Mouse (Mus musculus): ENCODE measurements at regions not wholly inside any gene's neighbourhood (a gene's known extent, or its start where the extent isn't known, plus 50 kb on each side); places are given as distances from the start of the nearest gene placed in this dataset.

GRCm38 (mm10) chr2:80878437-80878836, 261.4 kb downstream of the Nup35 start:
- Histone ChIP-seq H3K27ac (replicated peaks; ENCODE audit: low read depth, low read length) (no peak overlapping the region), H3K4me2 (replicated peaks; ENCODE audit: low read depth, low read length, severe bottlenecking) (no peak overlapping the region), H3K27me3 (ENCODE audit: control insufficient read depth, insufficient read depth, low read length) (no peaks in the 10 kb centered on the region), H3K36me3 (ENCODE audit: control insufficient read depth, insufficient read depth, low read length) (no peaks in the 10 kb centered on the region), H3K9ac (ENCODE audit: low read depth, low read length, severe bottlenecking) (no peak overlapping the region), H3K4me3 (replicated peaks; ENCODE audit: low read length) (no peak overlapping the region), H3K9me3 (ENCODE audit: control insufficient read depth, low read length) (no peaks in the 10 kb centered on the region), H3K4me1 (ENCODE audit: control insufficient read depth, insufficient read depth, low read length) (no peaks in the 10 kb centered on the region)
- ATAC-seq (ENCODE audit: low FRiP score, low read depth) (no peak), DNase-seq (ENCODE audit: low spot score) (no peak)
- no peak for TF ChIP-seq POLR2A (IDR thresholded peaks at IDR 0.05; ENCODE audit: borderline replicate concordance, extremely low read depth, insufficient read depth, insufficient read length)
- WGBS = 96% methylated on average over 2 of the region's 2 CpGs

- Histone ChIP-seq H3K9me3 (ENCODE audit: control insufficient read depth, low read length) (no peaks in the 10 kb centered on the region), H3K36me3 (ENCODE audit: control insufficient read depth, insufficient read depth, low read length) (no peaks in the 10 kb centered on the region), H3K9ac (ENCODE audit: low read depth, low read length, severe bottlenecking) (no peak overlapping the region), H3K27me3 (ENCODE audit: control insufficient read depth, insufficient read depth, low read length) (no peaks in the 10 kb centered on the region), H3K4me2 (replicated peaks; ENCODE audit: low read depth, low read length, severe bottlenecking) (no peak overlapping the region), H3K4me1 (ENCODE audit: control insufficient read depth, insufficient read depth, low read length) (no peaks in the 10 kb centered on the region), H3K27ac (replicated peaks; ENCODE audit: low read depth, low read length) (no peak overlapping the region), H3K4me3 (replicated peaks; ENCODE audit: low read length) (no peak overlapping the region)
- TF ChIP-seq POLR2A (IDR thresholded peaks at IDR 0.05; ENCODE audit: borderline replicate concordance, extremely low read depth, insufficient read depth, insufficient read length) = no peak
- no peak for DNase-seq (ENCODE audit: low spot score)
- no peak for ATAC-seq (ENCODE audit: low FRiP score, low read depth)
- 76% methylated on average over 5 of the region's 5 CpGs for WGBS
Measured at GRCm38 (mm10) chr2:80884231-80884630, 267.2 kb downstream of the Nup35 start.

GRCm38 (mm10) chr2:80902050-80902449, 285.0 kb downstream of the Nup35 start:
- no peak overlapping the region for H3K9ac ChIP-seq (ENCODE audit: low read depth, low read length, severe bottlenecking)
- no peak for ATAC-seq (ENCODE audit: low FRiP score, low read depth)
- H3K27ac ChIP-seq (replicated peaks; ENCODE audit: low read depth, low read length) = no peak overlapping the region
- H3K36me3 ChIP-seq (ENCODE audit: control insufficient read depth, insufficient read depth, low read length) = no peaks in the 10 kb centered on the region
- no peaks in the 10 kb centered on the region for H3K4me1 ChIP-seq (ENCODE audit: control insufficient read depth, insufficient read depth, low read length)
- WGBS = 81% methylated on average over 3 of the region's 3 CpGs
- H3K4me2 ChIP-seq (replicated peaks; ENCODE audit: low read depth, low read length, severe bottlenecking) = no peak overlapping the region
- TF ChIP-seq POLR2A (IDR thresholded peaks at IDR 0.05; ENCODE audit: borderline replicate concordance, extremely low read depth, insufficient read depth, insufficient read length) = no peak
- DNase-seq (ENCODE audit: low spot score) = no peak
- H3K27me3 ChIP-seq (ENCODE audit: control insufficient read depth, insufficient read depth, low read length) = no peaks in the 10 kb centered on the region
- H3K9me3 ChIP-seq (ENCODE audit: control insufficient read depth, low read length) = no peaks in the 10 kb centered on the region
- H3K4me3 ChIP-seq (replicated peaks; ENCODE audit: low read length) = no peak overlapping the region

- H3K4me3 ChIP-seq (replicated peaks; ENCODE audit: low read length) = no peak overlapping the region
- H3K9me3 ChIP-seq (ENCODE audit: control insufficient read depth, low read length) = no peaks in the 10 kb centered on the region
- ATAC-seq (ENCODE audit: low FRiP score, low read depth) (no peak), DNase-seq (ENCODE audit: low spot score) (no peak)
- no peaks in the 10 kb centered on the region for H3K36me3 ChIP-seq (ENCODE audit: control insufficient read depth, insufficient read depth, low read length)
- H3K27me3 ChIP-seq (ENCODE audit: control insufficient read depth, insufficient read depth, low read length) = no peaks in the 10 kb centered on the region
- H3K9ac ChIP-seq (ENCODE audit: low read depth, low read length, severe bottlenecking) = no peak overlapping the region
- H3K4me2 ChIP-seq (replicated peaks; ENCODE audit: low read depth, low read length, severe bottlenecking) = no peak overlapping the region
- no peaks in the 10 kb centered on the region for H3K4me1 ChIP-seq (ENCODE audit: control insufficient read depth, insufficient read depth, low read length)
- WGBS = 92% methylated on average over 2 of the region's 2 CpGs
- no peak overlapping the region for H3K27ac ChIP-seq (replicated peaks; ENCODE audit: low read depth, low read length)
- TF ChIP-seq POLR2A (IDR thresholded peaks at IDR 0.05; ENCODE audit: borderline replicate concordance, extremely low read depth, insufficient read depth, insufficient read length) = no peak
Measured at GRCm38 (mm10) chr2:80913478-80913877, 296.4 kb downstream of the Nup35 start.

- ATAC-seq (ENCODE audit: low FRiP score, low read depth) = no peak
Measured at GRCm38 (mm10) chr2:80945521-80945920, 328.5 kb downstream of the Nup35 start.

GRCm38 (mm10) chr2:80966766-80967165, 349.7 kb downstream of the Nup35 start:
- WGBS = 88% methylated on average over 5 of the region's 5 CpGs
- H3K27ac ChIP-seq (replicated peaks; ENCODE audit: low read depth, low read length) = no peak overlapping the region
- no peak for TF ChIP-seq POLR2A (IDR thresholded peaks at IDR 0.05; ENCODE audit: borderline replicate concordance, extremely low read depth, insufficient read depth, insufficient read length)
- H3K4me3 ChIP-seq (replicated peaks; ENCODE audit: low read length) = no peak overlapping the region
- H3K4me1 ChIP-seq (ENCODE audit: control insufficient read depth, insufficient read depth, low read length) = peaks cover 6% of the 10 kb centered on the region; the same call in 1 of the 2 replicates
- no peak overlapping the region for H3K9ac ChIP-seq (ENCODE audit: low read depth, low read length, severe bottlenecking)
- no peaks in the 10 kb centered on the region for H3K27me3 ChIP-seq (ENCODE audit: control insufficient read depth, insufficient read depth, low read length)
- no peaks in the 10 kb centered on the region for H3K36me3 ChIP-seq (ENCODE audit: control insufficient read depth, insufficient read depth, low read length)
- DNase-seq (ENCODE audit: low spot score) (no peak), ATAC-seq (ENCODE audit: low FRiP score, low read depth) (no peak)
- H3K4me2 ChIP-seq (replicated peaks; ENCODE audit: low read depth, low read length, severe bottlenecking) = no peak overlapping the region
- no peaks in the 10 kb centered on the region for H3K9me3 ChIP-seq (ENCODE audit: control insufficient read depth, low read length)

More at GRCm38 (mm10) chr2:80945521-80945920, 328.5 kb downstream of the Nup35 start:
- Histone ChIP-seq H3K36me3 (ENCODE audit: control insufficient read depth, insufficient read depth, low read length) (no peaks in the 10 kb centered on the region), H3K4me1 (ENCODE audit: control insufficient read depth, insufficient read depth, low read length) (no peaks in the 10 kb centered on the region), H3K27ac (replicated peaks; ENCODE audit: low read depth, low read length) (no peak overlapping the region), H3K4me2 (replicated peaks; ENCODE audit: low read depth, low read length, severe bottlenecking) (no peak overlapping the region), H3K4me3 (replicated peaks; ENCODE audit: low read length) (no peak overlapping the region), H3K9me3 (ENCODE audit: control insufficient read depth, low read length) (no peaks in the 10 kb centered on the region), H3K27me3 (ENCODE audit: control insufficient read depth, insufficient read depth, low read length) (no peaks in the 10 kb centered on the region), H3K9ac (ENCODE audit: low read depth, low read length, severe bottlenecking) (no peak overlapping the region)
- no peak for TF ChIP-seq POLR2A (IDR thresholded peaks at IDR 0.05; ENCODE audit: borderline replicate concordance, extremely low read depth, insufficient read depth, insufficient read length)
- no peak for DNase-seq (ENCODE audit: low spot score)
- 81% methylated on average over 3 of the region's 3 CpGs for WGBS
